Mouse (Mus musculus) kidney, adult 2 months (tissue): Measurements from ENCODE around the gene Hook2. TPM values are rescaled to one million over a fixed set of nuclear protein-coding genes. Genes with fewer than 3 reads are reported as not detected.

Experiments used
- DNase-seq: peaks from one replicate; pipeline ENCODE4 v3.0.0; 2021
- H3K27ac ChIP-seq: fragments of 200-500 bp; 2 replicates; pipeline ENCODE4 v1.5.1; 2012; ENCODE audit warnings: low read depth, low read length, control low read depth, inconsistent platforms; ENCODE audit not compliant: insufficient read depth
- H3K27me3 ChIP-seq: fragments of 200-500 bp; replicated peaks from 2 replicates; pipeline ENCODE4 v1.6.1; 2012; ENCODE audit warnings: mild to moderate bottlenecking, moderate library complexity, low read length, inconsistent platforms; ENCODE audit not compliant: control insufficient read depth, insufficient read depth
- H3K36me3 ChIP-seq: fragments of 200-500 bp; 2 replicates; pipeline ENCODE4 v1.6.1; 2012; ENCODE audit warnings: mild to moderate bottlenecking, moderate library complexity, low read length, inconsistent platforms; ENCODE audit not compliant: control insufficient read depth, insufficient read depth
- H3K4me1 ChIP-seq: fragments of 200-500 bp; 2 replicates; pipeline ENCODE4 v1.6.1; 2011; ENCODE audit warnings: low read length; ENCODE audit not compliant: control insufficient read depth, insufficient read depth
- H3K4me3 ChIP-seq: fragments of 200-500 bp; 2 replicates; pipeline ENCODE4 v1.5.1; 2011; ENCODE audit warnings: mild to moderate bottlenecking, low read depth, low read length, control low read depth; ENCODE audit not compliant: insufficient read depth
- CTCF ChIP-seq: fragments of 200-500 bp; conservative IDR thresholded peaks from 2 replicates; pipeline ENCODE4 v1.5.1; 2011; ENCODE audit warnings: low read depth, mild to moderate bottlenecking, control low read depth, low read length, moderate library complexity, mixed read lengths; ENCODE audit not compliant: insufficient read depth, insufficient read length
- POLR2A ChIP-seq: fragments of 200-500 bp; IDR thresholded peaks from one replicate; pipeline ENCODE4 v1.6.1; 2011; ENCODE audit warnings: low read depth, low read length, control low read depth
- WGBS: fragments of 180-500 bp; shearing (Covaris S2); methylation state at CpG from one replicate; pipeline ENCODE4 v1.1.7; 2018; 5-methylcytosine and 5-hydroxymethylcytosine counted together
- polyA plus RNA-seq: library from polyadenylated mRNA; depleted of rRNA; stranded (reverse); fragments of >200 nt; gene quantifications from 2 replicates; pipeline ENCODE4 v1.2.3, GENCODE M21; 2012; rRNA removed

Gene Hook2
- polyA plus RNA-seq, 1 experiment: 34.6 TPM

- H3K4me3 ChIP-seq: peak overlapping the region; percentile 97
- TF ChIP-seq CTCF (0 out of 2 replicates have a peak, but pooled peaks have one; percentile 20), POLR2A (no peak)
- DNase-seq: peak; percentile 38
- no peaks in the 10 kb centered on the region for H3K36me3 ChIP-seq
- no peaks in the 10 kb centered on the region for H3K27me3 ChIP-seq
- 0 out of 2 replicates have a peak overlapping the region, but pooled peaks have one; percentile 5 for H3K27ac ChIP-seq
- WGBS: under 1% methylated on average over 54 of the region's 57 CpGs
- H3K4me1 ChIP-seq: peaks cover 19% of the 10 kb centered on the region
Measured at GRCm38 (mm10) chr8:85037681-85038531, 47.5 kb downstream of the Hook2 start.

GRCm38 (mm10) chr8:85043619-85044018 is 53.2 kb downstream of the Hook2 start:
- H3K4me1 ChIP-seq: peaks cover under 1% of the 10 kb centered on the region; the same call in 1 of the 2 replicates
- no peak for TF ChIP-seq POLR2A
- TF ChIP-seq CTCF: no peak
- no peak for DNase-seq
- no peak overlapping the region for H3K27ac ChIP-seq
- no peak overlapping the region for H3K4me3 ChIP-seq
- H3K27me3 ChIP-seq: no peaks in the 10 kb centered on the region
- H3K36me3 ChIP-seq: no peaks in the 10 kb centered on the region
- WGBS: 83% methylated on average over 6 of the region's 6 CpGs

Other genes with a start within 250 kb of the Hook2 start
- gene Nfix, start 190.3 kb upstream of the Hook2 start, polyA plus RNA-seq: 17.7 and 22.1 TPM in 2 replicates
- 4.4 and 4.5 TPM in 2 replicates for gene Dand5, start 167.8 kb upstream of the Hook2 start, polyA plus RNA-seq
- gene Gadd45gip1, start 159.1 kb upstream of the Hook2 start, polyA plus RNA-seq: 24.2 and 41.0 TPM in 2 replicates
- gene Rad23a, start 149.9 kb upstream of the Hook2 start, polyA plus RNA-seq: 73.0 TPM in 2 replicates
- 316 and 337 TPM in 2 replicates for gene Calr, start 143.7 kb upstream of the Hook2 start, polyA plus RNA-seq
- 37.5 and 37.6 TPM in 2 replicates for gene Farsa, start 133.6 kb upstream of the Hook2 start, polyA plus RNA-seq
- gene Syce2, start 118.5 kb upstream of the Hook2 start, polyA plus RNA-seq: 0.87 and 1.7 TPM in 2 replicates
- 700 TPM in 2 replicates for gene Gcdh, start 96.7 kb upstream of the Hook2 start, polyA plus RNA-seq
- gene Klf1, start 88.7 kb upstream of the Hook2 start, polyA plus RNA-seq: 3.2 and 6.0 TPM in 2 replicates
- 19.0 and 20.1 TPM in 2 replicates for gene Dnase2a, start 82.0 kb upstream of the Hook2 start, polyA plus RNA-seq
- gene Mast1, start 53.2 kb upstream of the Hook2 start, polyA plus RNA-seq: 0.18 and 0.38 TPM in 2 replicates
- not detected in 2 replicates for gene Rtbdn, start 43.6 kb upstream of the Hook2 start, polyA plus RNA-seq
- not detected in 2 replicates for gene Gm49661, start 21.2 kb upstream of the Hook2 start, polyA plus RNA-seq
- 304 and 376 TPM in 2 replicates for gene Prdx2, start 21.0 kb upstream of the Hook2 start, polyA plus RNA-seq
- 29.4 and 34.4 TPM in 2 replicates for gene Rnaseh2a, start 20.8 kb upstream of the Hook2 start, polyA plus RNA-seq
- 19.2 and 20.9 TPM in 2 replicates for gene Junb, start 11.9 kb upstream of the Hook2 start, polyA plus RNA-seq
- not detected in 2 replicates for gene Best2, start 23.9 kb downstream of the Hook2 start, polyA plus RNA-seq
- gene Asna1, start 34.7 kb downstream of the Hook2 start, polyA plus RNA-seq: 266 and 270 TPM in 2 replicates
- 103 and 111 TPM in 2 replicates for gene Trir, start 36.2 kb downstream of the Hook2 start, polyA plus RNA-seq
- 36.1 and 45.0 TPM in 2 replicates for gene Tnpo2, start 46.3 kb downstream of the Hook2 start, polyA plus RNA-seq
- gene Fbxw9, start 69.5 kb downstream of the Hook2 start, polyA plus RNA-seq: 32.6 and 39.6 TPM in 2 replicates
- gene Gm5741, start 77.4 kb downstream of the Hook2 start, polyA plus RNA-seq: 0.91 TPM in 1 of 2 replicates, not detected in the other
- gene Dhps, start 81.2 kb downstream of the Hook2 start, polyA plus RNA-seq: 26.0 and 30.8 TPM in 2 replicates
- gene Wdr83os, start 90.1 kb downstream of the Hook2 start, polyA plus RNA-seq: 141 and 157 TPM in 2 replicates
- 33.7 and 37.7 TPM in 2 replicates for gene Wdr83, start 90.7 kb downstream of the Hook2 start, polyA plus RNA-seq
- 111 and 116 TPM in 2 replicates for gene Man2b1, start 92.7 kb downstream of the Hook2 start, polyA plus RNA-seq
- gene Zfp791, start 132.5 kb downstream of the Hook2 start, polyA plus RNA-seq: 0.76 and 0.84 TPM in 2 replicates
- gene Cks1brt, start 161.3 kb downstream of the Hook2 start, polyA plus RNA-seq: not detected in 2 replicates
- gene Olfr371, start 235.4 kb downstream of the Hook2 start, polyA plus RNA-seq: not detected in 2 replicates